Mouse (Mus musculus): Measurements from ENCODE around the gene Cep85l. TPM values are rescaled to one million over a fixed set of nuclear protein-coding genes. Genes with fewer than 3 reads are reported as not detected.

Gene Cep85l
- total and polyA plus RNA-seq, 2 experiments from 2014 or later = 6.0 to 15.2 TPM

GRCm38 (mm10) chr10:53332752-53333151, 47.0 kb downstream of the Cep85l start:
- no peak for ATAC-seq (ENCODE audit: low FRiP score)
- Histone ChIP-seq H3K9ac (replicated peaks; ENCODE audit: low read length, poor library complexity, severe bottlenecking) (no peak overlapping the region), H3K4me2 (ENCODE audit: low read depth, low read length, poor library complexity, severe bottlenecking) (no peak overlapping the region), H3K4me3 (ENCODE audit: low read depth, low read length) (no peak overlapping the region), H3K27me3 (ENCODE audit: insufficient read depth, low read length) (no peaks in the 10 kb centered on the region), H3K27ac (ENCODE audit: low read depth, low read length) (no peak overlapping the region), H3K36me3 (ENCODE audit: insufficient read depth, low read length) (no peaks in the 10 kb centered on the region), H3K4me1 (ENCODE audit: insufficient read depth, low read length) (no peaks in the 10 kb centered on the region), H3K9me3 (ENCODE audit: low read length) (no peaks in the 10 kb centered on the region)
- no peak for DNase-seq (ENCODE audit: low spot score)
- 76% methylated on average over 2 of the region's 2 CpGs for WGBS
- TF ChIP-seq CTCF (IDR thresholded peaks at IDR 0.05) = no peak

- Histone ChIP-seq H3K27ac (ENCODE audit: low read depth, low read length) (no peak overlapping the region), H3K9ac (replicated peaks; ENCODE audit: low read length, poor library complexity, severe bottlenecking) (no peak overlapping the region), H3K27me3 (ENCODE audit: insufficient read depth, low read length) (no peaks in the 10 kb centered on the region), H3K9me3 (ENCODE audit: low read length) (no peaks in the 10 kb centered on the region), H3K4me1 (ENCODE audit: insufficient read depth, low read length) (no peaks in the 10 kb centered on the region), H3K4me2 (ENCODE audit: low read depth, low read length, poor library complexity, severe bottlenecking) (no peak overlapping the region), H3K4me3 (ENCODE audit: low read depth, low read length) (no peak overlapping the region), H3K36me3 (ENCODE audit: insufficient read depth, low read length) (no peaks in the 10 kb centered on the region)
- WGBS = 79% methylated on average over 3 of the region's 3 CpGs
- no peak for ATAC-seq (ENCODE audit: low FRiP score)
- no peak for DNase-seq (ENCODE audit: low spot score)
- no peak for TF ChIP-seq CTCF (IDR thresholded peaks at IDR 0.05)
Observed at GRCm38 (mm10) chr10:53329257-53329656, 50.5 kb downstream of the Cep85l start.

DNA sequence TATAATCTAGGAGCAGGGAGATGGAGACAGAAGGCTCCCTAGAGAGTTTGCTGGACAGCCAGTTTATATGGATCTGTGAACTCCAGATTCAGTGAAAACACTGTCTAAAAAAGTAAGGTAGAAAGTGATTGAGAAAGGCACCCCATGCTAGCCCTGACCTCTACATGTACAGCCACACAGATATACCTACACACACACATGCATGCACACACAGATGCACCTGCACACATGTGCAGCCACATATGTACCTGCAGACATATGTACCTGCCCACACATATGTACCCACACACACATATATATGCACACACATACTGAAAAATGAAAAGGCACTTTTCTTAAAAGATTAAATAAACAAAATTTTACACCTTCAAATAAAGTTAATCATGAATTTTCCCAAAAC, 53.4 kb downstream of the Cep85l start:
- ATAC-seq (ENCODE audit: low FRiP score) = no peak

GRCm38 (mm10) chr10:53324663-53325062, 55.1 kb downstream of the Cep85l start:
- ATAC-seq (ENCODE audit: low FRiP score) = no peak
- no peaks in the 10 kb centered on the region for H3K4me1 ChIP-seq (ENCODE audit: insufficient read depth, low read length)

More for the DNA sequence above, 53.4 kb downstream of the Cep85l start:
- Histone ChIP-seq H3K4me3 (ENCODE audit: low read depth, low read length) (no peak overlapping the region), H3K36me3 (ENCODE audit: insufficient read depth, low read length) (no peaks in the 10 kb centered on the region), H3K27ac (ENCODE audit: low read depth, low read length) (no peak overlapping the region), H3K27me3 (ENCODE audit: insufficient read depth, low read length) (no peaks in the 10 kb centered on the region), H3K9me3 (ENCODE audit: low read length) (no peaks in the 10 kb centered on the region), H3K9ac (replicated peaks; ENCODE audit: low read length, poor library complexity, severe bottlenecking) (no peak overlapping the region), H3K4me1 (ENCODE audit: insufficient read depth, low read length) (no peaks in the 10 kb centered on the region), H3K4me2 (ENCODE audit: low read depth, low read length, poor library complexity, severe bottlenecking) (no peak overlapping the region)
- TF ChIP-seq CTCF (IDR thresholded peaks at IDR 0.05) = no peak
- DNase-seq (ENCODE audit: low spot score) = no peak

DNA sequence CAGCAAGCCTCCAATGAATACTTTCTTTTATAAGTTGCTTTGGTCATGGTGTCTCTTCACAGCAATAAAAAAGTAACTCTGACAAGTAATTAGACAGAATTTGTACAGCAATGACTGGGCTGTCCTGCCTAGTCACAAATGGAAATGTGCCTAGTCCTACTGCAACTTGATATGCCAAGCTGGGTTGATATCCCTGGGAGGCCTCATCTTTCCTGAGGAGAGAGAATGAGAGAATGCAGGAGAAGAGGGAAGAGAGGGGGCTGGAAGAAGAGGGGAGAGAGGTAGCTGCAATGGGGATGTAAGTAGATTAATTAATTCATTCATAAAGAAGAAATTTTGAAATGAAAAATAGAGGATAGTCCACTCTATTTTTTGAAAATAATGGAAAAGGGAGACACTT, 56.4 kb downstream of the Cep85l start:
- H3K4me2 ChIP-seq (ENCODE audit: low read depth, low read length, poor library complexity, severe bottlenecking) = no peak overlapping the region
- no peaks in the 10 kb centered on the region for H3K27me3 ChIP-seq (ENCODE audit: insufficient read depth, low read length)
- H3K4me3 ChIP-seq (ENCODE audit: low read depth, low read length) = no peak overlapping the region
- H3K9ac ChIP-seq (replicated peaks; ENCODE audit: low read length, poor library complexity, severe bottlenecking) = no peak overlapping the region
- no peaks in the 10 kb centered on the region for H3K9me3 ChIP-seq (ENCODE audit: low read length)
- DNase-seq (ENCODE audit: low spot score) = no peak
- no peaks in the 10 kb centered on the region for H3K36me3 ChIP-seq (ENCODE audit: insufficient read depth, low read length)
- TF ChIP-seq CTCF (IDR thresholded peaks at IDR 0.05) = no peak
- no peak for ATAC-seq (ENCODE audit: low FRiP score)
- no peak overlapping the region for H3K27ac ChIP-seq (ENCODE audit: low read depth, low read length)
- H3K4me1 ChIP-seq (ENCODE audit: insufficient read depth, low read length) = no peaks in the 10 kb centered on the region

More at GRCm38 (mm10) chr10:53324663-53325062, 55.1 kb downstream of the Cep85l start:
- Histone ChIP-seq H3K9me3 (ENCODE audit: low read length) (no peaks in the 10 kb centered on the region), H3K4me3 (ENCODE audit: low read depth, low read length) (no peak overlapping the region), H3K36me3 (ENCODE audit: insufficient read depth, low read length) (no peaks in the 10 kb centered on the region), H3K27ac (ENCODE audit: low read depth, low read length) (no peak overlapping the region), H3K27me3 (ENCODE audit: insufficient read depth, low read length) (no peaks in the 10 kb centered on the region), H3K9ac (replicated peaks; ENCODE audit: low read length, poor library complexity, severe bottlenecking) (no peak overlapping the region), H3K4me2 (ENCODE audit: low read depth, low read length, poor library complexity, severe bottlenecking) (no peak overlapping the region)
- DNase-seq (ENCODE audit: low spot score) = no peak
- 90% methylated on average over 1 of the region's 1 CpGs for WGBS
- TF ChIP-seq CTCF (IDR thresholded peaks at IDR 0.05) = no peak

DNA sequence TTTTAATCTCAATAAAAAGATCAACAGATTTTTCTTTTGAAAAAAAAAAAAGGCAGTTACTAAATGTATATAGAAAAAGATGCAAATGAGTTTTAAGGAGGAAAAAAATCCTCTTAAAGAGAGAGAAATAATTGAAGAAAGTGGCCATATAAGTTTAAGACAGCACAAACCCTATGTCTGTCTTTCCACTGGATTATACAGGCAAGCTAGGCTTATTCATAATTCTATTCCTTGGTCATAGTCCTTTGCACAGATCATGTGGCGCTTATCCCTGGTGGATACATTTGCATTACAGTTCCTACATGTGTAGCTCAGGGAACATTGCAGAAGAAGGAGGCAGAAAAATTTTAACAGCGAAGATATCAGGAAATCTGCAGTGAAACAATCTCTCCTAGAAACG, 73.1 kb downstream of the Cep85l start:
- no peak overlapping the region for H3K9ac ChIP-seq (replicated peaks; ENCODE audit: low read length, poor library complexity, severe bottlenecking)

More for the DNA sequence above, 73.1 kb downstream of the Cep85l start:
- no peak for ATAC-seq (ENCODE audit: low FRiP score)
- H3K4me1 ChIP-seq (ENCODE audit: insufficient read depth, low read length) = no peaks in the 10 kb centered on the region
- WGBS = 86% methylated on average over 3 of the region's 3 CpGs
- H3K27ac ChIP-seq (ENCODE audit: low read depth, low read length) = no peak overlapping the region
- TF ChIP-seq CTCF (IDR thresholded peaks at IDR 0.05) = no peak
- H3K36me3 ChIP-seq (ENCODE audit: insufficient read depth, low read length) = no peaks in the 10 kb centered on the region
- no peak for DNase-seq (ENCODE audit: low spot score)
- no peak overlapping the region for H3K4me2 ChIP-seq (ENCODE audit: low read depth, low read length, poor library complexity, severe bottlenecking)
- no peak overlapping the region for H3K4me3 ChIP-seq (ENCODE audit: low read depth, low read length)
- H3K9me3 ChIP-seq (ENCODE audit: low read length) = no peaks in the 10 kb centered on the region
- no peaks in the 10 kb centered on the region for H3K27me3 ChIP-seq (ENCODE audit: insufficient read depth, low read length)

Data from midbrain, postnatal 0 days (tissue).